Mouse (Mus musculus) urinary bladder, postnatal 10 days (tissue): ENCODE data around the gene Pno1.
"Not testable (repeated sequence)": the region's sequence is repeated elsewhere in the genome, so short reads cannot be mapped to it uniquely, and the experiment has no call there.

Experiments used
- DNase-seq: peaks from one replicate; pipeline ENCODE4 v3.0.0; 2022; ENCODE audit warnings: low spot score

Pno1 gene

DNA sequence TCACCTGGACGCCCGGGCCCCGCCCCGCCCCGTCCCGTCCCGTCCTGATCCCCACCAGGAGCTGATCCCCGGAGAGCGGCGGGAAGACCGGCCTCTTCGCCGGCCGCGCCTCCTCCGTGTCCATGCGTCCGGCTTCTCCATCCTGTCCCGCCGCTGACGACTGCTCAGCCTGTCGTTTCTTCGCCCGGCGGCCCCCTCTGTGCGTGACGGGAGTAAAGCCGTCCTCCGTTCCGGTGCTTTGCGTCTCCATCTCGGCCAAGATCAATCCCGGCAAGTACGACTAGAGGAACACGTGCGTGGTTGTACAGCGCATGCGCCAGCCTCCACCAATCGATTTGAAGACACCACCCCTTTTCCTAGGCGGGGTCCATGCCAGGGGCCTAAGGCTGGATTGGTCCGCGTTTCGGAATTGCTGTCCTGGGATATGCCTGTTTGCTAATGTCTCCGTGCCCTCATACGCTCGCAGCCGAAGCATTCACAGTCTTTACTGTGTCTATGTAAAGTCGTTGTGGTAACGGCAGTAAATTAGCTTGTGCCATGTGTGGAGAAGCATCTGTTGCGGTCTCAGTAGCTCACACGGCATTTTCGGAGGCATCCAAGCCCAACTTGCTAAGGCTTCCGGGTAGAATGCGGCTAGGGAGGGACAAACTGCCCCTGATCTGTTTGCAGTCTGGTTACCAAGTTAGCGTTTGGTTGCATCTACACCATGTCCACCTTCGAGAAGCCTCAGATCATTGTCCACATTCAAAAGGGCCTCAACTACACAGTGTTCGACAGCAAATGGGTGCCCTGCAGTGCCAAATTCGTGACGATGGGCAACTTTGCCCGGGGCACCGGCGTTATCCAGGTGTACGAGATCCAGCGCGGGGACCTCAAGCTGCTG is at the start of gene Pno1:
Pno1 (minus strand) TSS at position 311 of the 883 bp plus-strand sequence.
- DNase-seq, result peak; percentile 84

- no peak for DNase-seq
Measured at GRCm38 (mm10) chr11:17257861-17258260, 46.5 kb upstream of the Pno1 start.

DNA sequence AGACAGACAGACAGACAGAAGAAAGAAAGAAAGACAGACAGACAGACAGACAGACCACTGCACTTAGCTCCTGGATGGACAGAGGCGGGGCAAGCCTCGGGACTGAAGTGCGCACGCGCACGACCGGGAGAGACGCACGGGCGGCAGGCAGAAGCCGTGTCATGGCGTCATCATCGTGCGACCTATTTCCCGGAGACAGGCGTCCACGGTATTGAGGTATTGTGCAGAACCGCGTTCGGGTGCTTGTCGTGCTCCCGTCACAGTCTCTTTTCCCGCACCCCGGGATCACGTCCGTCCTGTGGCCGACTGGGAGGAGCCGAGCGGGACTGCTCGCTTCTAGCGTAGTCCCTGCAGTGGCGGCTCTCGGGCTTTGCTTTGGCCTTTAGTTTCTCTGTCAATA is 46.1 kb upstream of the Pno1 start, which contains the start of gene C1d:
C1d (plus strand) TSS at position 137 of the 400 bp plus-strand sequence.
- DNase-seq, result peak; percentile 88

- no peak for DNase-seq
Measured at GRCm38 (mm10) chr11:17256813-17257365, 45.5 kb upstream of the Pno1 start.

- no peak for DNase-seq
Measured at GRCm38 (mm10) chr11:17248715-17249114, 37.3 kb upstream of the Pno1 start.

DNA sequence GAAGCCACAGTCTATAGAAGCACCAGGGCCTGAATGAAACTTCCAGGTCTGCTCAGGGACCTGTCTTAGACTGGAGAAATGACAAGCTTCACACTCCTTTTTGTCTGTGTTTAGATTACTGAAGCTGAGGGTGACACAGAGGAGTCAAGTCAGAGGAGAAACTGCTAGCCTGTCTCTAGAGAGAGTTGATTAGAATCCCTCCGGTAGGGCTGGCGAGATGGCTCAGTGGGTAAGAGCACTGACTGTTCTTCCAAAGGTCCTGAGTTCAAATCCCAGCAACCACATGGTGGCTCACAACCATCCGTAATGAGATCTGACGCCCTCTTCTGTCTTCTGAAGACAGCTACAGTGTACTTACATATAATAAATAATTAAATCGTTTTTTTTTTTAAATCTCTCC is 27.2 kb upstream of the Pno1 start:
- not testable (repeated sequence) for DNase-seq

- no peak for DNase-seq
Measured at GRCm38 (mm10) chr11:17236449-17237037, 25.2 kb upstream of the Pno1 start.

DNA sequence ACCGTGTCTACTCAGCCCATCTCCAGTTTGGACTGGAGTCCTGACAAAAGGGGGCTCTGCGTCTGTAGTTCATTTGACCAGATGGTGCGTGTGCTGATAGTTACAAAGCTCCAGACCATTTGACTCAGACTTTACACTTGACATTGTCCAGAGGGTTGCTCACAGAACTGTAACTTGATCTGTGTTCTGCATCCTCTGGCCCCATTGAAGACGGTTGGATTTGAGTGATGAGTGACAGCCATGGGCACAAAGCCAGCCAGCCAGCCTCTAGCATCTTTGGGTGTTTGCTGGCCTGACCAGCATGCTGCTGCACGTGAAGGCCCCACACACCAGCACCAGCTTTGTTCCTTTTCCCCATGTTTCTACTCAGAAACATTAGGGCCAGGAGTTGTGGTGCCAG is 21.4 kb upstream of the Pno1 start:
- DNase-seq, result no peak

DNA sequence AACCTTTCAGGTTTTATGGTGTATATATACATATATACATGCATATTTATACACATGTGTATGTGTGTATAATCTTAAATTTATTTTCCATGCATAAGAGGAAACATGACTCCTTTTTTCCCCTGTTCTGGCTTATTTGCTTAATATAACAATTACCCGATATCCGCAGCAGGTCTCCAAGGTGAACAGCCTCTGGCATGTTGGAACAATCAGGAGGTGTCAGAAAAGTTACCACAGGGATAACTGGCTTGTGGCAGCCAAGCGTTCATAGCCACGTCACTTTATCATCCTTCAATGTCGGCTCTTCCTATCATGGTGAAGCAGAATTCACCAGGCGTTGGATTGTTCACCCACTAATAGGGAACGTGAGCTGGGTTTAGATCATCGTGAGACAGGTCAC is 9.8 kb upstream of the Pno1 start:
- no peak for DNase-seq

DNA sequence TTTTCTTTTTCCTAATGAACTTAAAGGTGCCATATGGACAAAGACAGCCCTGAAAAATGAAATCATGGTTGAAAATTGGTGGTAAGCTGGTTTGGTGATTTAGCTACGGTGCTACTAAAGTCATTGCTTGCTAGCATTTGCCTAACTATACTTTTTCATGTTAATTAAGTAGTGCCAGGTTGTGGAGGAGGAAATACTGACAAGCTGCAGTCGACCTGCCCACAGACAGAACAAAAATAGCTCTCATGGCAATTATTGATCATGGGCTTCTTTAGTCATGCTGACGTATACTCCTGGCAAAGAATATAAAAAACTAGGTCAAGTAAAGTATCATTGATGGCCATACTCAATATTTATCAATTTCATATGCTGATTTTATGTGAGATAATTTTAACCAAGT is 4.1 kb upstream of the Pno1 start:
- no peak for DNase-seq

DNA sequence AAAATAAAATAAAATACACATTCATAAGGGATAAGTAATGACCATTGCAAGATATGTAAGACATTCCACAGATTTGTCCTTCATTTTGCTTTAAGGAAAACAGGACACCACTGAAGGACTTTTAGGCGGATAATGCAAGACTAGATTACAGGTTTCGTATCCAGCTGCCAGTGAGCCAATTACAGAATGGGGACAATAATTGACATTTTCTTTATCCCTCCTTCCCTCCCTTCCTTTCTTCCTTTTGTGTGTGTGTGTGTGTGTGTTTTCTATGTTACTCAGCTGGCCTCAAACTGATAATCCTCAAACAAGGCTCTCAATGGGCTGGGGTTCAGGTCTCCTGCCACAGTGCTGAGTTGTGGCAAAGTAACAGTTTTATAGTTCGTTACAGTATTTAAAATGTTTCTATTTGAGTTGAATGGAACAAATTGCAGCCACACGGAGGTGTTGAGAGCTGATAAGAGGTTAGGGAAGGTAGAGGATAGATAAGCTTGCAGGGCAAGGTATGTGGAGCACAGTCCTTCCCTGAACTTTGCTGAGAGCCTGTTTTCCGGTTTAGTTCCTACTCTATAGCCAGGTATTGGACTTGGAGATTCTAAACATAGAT is 1.6 kb upstream of the Pno1 start:
- no peak for DNase-seq

- no peak for DNase-seq
Measured at GRCm38 (mm10) chr11:17212141-17212495, 750 bp upstream of the Pno1 start.

- DNase-seq, result no peak
Measured at GRCm38 (mm10) chr11:17202481-17202880, 8.9 kb downstream of the Pno1 start.

DNA sequence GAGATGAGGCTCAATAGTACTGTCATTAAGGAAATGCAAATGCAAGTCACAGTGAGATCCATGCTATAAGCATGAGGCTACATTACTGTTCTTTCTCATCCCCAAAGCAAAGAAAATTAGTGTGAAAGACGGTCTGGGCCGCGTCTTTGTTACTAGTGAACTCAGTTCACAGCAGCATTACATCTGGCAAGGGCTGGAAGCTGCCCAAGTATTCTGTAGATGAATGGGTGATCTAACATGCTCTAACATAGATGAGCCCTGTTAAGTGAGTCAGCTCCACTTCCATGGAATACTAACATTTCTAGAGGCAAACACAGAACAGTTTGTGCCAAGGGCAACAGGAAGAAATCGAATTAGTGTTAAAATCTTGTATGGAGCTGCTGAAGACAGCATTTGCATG is 10.4 kb downstream of the Pno1 start:
- no peak for DNase-seq

GRCm38 (mm10) chr11:17199840-17200501 is 11.4 kb downstream of the Pno1 start:
- DNase-seq, result no peak

- DNase-seq, result no peak
Measured at GRCm38 (mm10) chr11:17199170-17199569, 12.2 kb downstream of the Pno1 start.

DNA sequence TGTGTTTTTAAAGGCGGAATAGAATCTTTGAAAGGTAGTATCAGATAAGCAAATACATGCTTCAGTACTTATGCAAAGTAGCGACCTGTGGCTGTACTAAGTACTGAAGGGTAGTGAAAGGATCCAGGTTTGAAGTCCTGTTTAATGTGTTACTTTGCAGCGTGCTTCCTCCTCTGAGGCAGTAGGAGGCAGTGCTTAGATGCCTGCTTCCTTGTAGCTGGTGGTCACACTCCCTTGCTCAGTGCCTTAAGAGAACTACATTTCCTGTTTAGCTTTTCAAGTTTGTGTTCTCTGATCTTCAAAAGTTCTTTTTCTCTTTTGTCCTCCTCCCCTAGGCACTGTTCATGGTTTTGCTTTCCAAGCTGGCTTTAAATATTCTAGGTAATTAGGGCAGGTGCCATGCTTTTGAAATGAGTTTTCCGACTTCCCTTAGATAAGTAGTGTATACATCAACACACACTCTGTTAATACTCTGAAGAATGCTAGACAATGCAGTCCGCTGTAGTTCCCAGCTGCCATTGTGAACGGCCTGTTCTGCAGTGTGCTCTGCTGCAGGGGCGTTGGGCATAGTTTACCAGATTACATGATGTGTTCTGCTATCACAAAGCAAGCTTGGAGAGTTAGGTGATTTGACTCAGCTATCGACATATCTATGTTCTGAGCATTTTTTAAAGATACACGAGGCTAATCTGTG is 19.1 kb downstream of the Pno1 start:
- DNase-seq, result no peak

- DNase-seq, result no peak
Measured at GRCm38 (mm10) chr11:17188786-17189185, 22.6 kb downstream of the Pno1 start.

DNA sequence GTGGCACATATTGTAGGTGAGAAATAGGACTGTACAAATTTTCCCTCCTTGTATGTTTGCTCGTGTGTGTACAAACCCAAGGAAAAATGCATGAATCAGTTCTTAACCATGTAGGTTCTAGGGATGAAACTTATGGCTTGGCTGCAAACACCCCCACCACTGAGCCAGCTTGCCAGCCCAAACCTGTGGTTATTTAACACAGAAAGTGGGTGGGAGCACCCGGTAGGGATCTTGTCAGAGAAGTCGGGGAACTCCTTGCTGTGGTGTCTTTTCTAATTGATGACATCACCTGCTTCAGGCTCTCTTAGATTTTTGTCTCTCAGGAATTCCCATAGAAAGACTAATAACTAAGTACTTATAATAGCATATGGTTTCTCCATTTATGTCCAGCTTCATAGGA is 23.7 kb downstream of the Pno1 start:
- no peak for DNase-seq

DNA sequence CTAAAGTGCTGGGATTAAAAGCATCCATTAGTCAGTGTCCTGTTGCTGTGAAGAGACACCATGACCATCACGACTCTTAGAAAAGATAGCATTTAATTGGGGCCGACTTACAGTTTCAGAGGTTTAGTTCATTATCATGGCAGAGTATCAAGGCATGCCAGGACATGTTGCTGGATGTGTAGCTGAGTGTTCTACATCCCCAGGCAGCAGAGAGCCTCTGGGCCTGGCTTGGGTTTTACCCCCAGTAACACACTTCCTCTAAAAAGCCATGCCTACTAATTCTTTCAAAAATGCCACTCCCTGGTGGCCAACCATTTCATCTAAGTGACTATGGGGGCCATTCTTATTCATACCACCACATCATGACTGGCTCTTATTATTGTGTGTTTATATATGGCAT is 28.2 kb downstream of the Pno1 start:
- DNase-seq, result no peak

- no peak for DNase-seq
Measured at GRCm38 (mm10) chr11:17181807-17182206, 29.6 kb downstream of the Pno1 start, which contains the start of gene Wdr92. TSS of gene Wdr92 (plus strand) at chr11:17182107.

DNA sequence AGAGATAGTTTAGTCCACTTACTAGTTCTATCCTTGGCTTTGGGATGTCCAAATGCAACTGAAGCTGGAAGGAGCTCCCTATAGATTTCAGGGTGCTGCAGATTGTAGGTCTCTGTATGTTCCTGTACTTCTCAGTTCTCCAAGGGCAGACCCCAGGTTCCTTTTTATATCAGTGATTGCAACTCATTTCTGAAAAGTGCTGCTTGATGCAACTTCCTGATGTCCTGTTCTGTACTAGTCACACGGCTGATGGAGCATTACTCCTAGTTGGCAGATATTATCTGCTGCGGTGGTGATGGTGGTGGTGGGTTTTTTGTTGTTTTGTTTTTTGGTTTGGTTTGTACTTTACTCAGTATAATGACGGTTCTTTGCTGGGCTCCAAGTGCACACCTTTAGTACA is 30.6 kb downstream of the Pno1 start:
- DNase-seq, result no peak
